Mouse (Mus musculus): ENCODE results near the gene Unc13d. TPM values are rescaled to one million over a fixed set of nuclear protein-coding genes. Genes with fewer than 3 reads are reported as not detected.
A peak's percentile ranks its signal among the peaks of the same experiment; 100 is the strongest.
"Not testable (repeated sequence)": the region's sequence is repeated elsewhere in the genome, so short reads cannot be mapped to it uniquely, and the experiment has no call there.

The Unc13d gene
- polyA plus RNA-seq, 1 experiment from 2014 or later, result 1.1 TPM

DNA sequence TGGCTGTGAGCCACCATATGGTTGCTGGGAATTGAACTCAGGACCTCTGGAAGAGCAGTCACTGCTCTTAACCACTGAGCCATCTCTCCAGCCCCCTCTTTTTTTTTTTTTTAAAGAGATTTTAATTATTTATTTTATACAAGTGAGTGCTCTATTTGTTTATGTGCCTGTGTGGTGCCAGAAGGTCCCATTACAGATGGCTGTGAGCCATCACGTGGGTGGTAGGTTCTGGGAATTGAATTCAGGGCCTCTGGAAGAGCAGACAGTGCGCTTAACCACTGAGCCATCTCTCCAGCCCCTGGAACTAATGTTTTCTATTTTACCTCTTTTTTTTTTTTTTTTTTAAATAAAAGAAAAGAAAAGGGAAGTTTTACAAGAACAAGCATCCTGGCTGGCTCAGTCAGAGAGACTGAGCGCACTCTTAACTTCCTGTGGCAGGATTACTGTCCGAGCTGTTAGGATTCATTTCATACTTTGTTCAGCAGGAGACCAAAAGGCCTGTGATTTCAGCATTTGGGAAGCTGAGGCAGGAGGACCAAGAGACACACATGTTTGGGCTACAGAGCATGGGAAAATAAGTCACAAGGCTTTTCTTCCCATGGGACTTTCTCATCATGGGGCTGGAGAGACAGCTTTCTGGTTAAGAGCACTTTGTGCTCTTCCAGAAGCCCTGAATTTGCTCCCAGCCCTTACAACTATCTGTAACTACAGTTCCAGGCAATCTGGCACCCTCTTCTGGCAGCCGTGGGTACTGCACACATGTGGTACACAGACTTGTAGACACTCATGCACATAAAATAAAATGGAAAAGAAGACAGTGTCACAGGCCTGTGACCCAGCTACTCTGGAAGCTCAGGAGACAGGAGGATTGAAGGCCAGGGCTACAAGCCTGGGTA is 18.7 kb upstream of the Unc13d start:
- ATAC-seq (ENCODE audit: insufficient number of reproducible peaks, low FRiP score, low TSS enrichment, low read depth) (no peak), DNase-seq (ENCODE audit: low spot score) (peak; percentile 51)
- no peaks in the 10 kb centered on the region for H3K27me3 ChIP-seq (ENCODE audit: control insufficient read depth, insufficient read depth, low read length)
- H3K4me3 ChIP-seq (ENCODE audit: low read depth, low read length), result no peak overlapping the region
- H3K9me3 ChIP-seq (ENCODE audit: control insufficient read depth, low read length), result no peaks in the 10 kb centered on the region
- no peak overlapping the region for H3K4me2 ChIP-seq (ENCODE audit: low read depth, severe bottlenecking)
- H3K4me1 ChIP-seq (ENCODE audit: control insufficient read depth, insufficient read depth, low read length), result no peaks in the 10 kb centered on the region
- no peak overlapping the region for H3K9ac ChIP-seq (ENCODE audit: low read length)
- 91% methylated on average over 5 of the region's 5 CpGs for WGBS
- H3K27ac ChIP-seq (replicated peaks; ENCODE audit: low read depth, low read length), result no peak overlapping the region
- no peaks in the 10 kb centered on the region for H3K36me3 ChIP-seq (ENCODE audit: control insufficient read depth, insufficient read depth, low read length)

- no peaks in the 10 kb centered on the region for H3K27me3 ChIP-seq (ENCODE audit: control insufficient read depth, insufficient read depth, low read length)
- no peaks in the 10 kb centered on the region for H3K9me3 ChIP-seq (ENCODE audit: control insufficient read depth, low read length)
- no peaks in the 10 kb centered on the region for H3K36me3 ChIP-seq (ENCODE audit: control insufficient read depth, insufficient read depth, low read length)
- no peak overlapping the region for H3K4me3 ChIP-seq (ENCODE audit: low read depth, low read length)
- H3K27ac ChIP-seq (replicated peaks; ENCODE audit: low read depth, low read length), result no peak overlapping the region
- WGBS, result 86% methylated on average over 3 of the region's 3 CpGs
- H3K4me2 ChIP-seq (ENCODE audit: low read depth, severe bottlenecking), result no peak overlapping the region
- no peak overlapping the region for H3K9ac ChIP-seq (ENCODE audit: low read length)
- DNase-seq (ENCODE audit: low spot score) (no peak), ATAC-seq (ENCODE audit: insufficient number of reproducible peaks, low FRiP score, low TSS enrichment, low read depth) (no peak)
- H3K4me1 ChIP-seq (ENCODE audit: control insufficient read depth, insufficient read depth, low read length), result no peaks in the 10 kb centered on the region
Measured at GRCm38 (mm10) chr11:116095573-116095972, 17.8 kb upstream of the Unc13d start.

DNA sequence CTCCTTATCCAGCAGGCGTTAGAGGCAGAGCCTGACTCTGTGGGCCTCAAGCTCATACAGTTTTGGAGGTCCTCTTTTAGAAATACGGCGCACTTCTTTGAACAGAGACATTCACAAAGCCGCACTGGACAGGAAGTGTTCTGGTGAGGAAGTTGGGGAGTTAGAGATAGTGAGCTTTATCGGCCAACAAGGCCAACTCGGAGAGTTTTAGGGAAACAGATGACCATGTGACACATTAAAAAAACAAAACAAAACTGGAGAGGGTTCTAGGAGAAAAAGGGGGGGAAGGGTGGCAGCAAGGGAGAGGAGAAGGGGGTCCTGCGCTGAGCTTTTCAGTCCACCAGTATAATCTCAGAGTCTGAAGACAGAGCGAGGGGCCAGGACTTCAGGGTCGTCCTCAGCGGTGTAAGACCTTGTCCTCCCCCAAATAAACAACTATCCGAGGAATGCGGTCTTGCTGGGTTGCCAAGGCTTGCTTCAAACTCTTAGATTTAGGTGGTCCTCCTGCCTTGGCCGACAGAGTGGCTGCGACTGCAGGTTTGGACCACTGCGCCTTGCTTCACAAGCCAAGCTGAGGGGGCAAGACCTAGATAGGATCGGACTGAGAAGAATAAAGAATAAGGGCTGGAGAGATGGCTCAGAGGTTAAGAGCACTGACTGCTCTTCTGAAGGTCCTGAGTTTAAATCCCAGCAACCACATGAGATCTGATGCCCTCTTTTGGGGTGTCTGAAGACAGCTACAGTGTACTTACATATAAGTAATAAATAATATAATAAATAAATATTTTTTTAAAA is 16.2 kb upstream of the Unc13d start:
- no peak overlapping the region for H3K9ac ChIP-seq (ENCODE audit: low read length)
- WGBS, result 68% methylated on average over 16 of the region's 16 CpGs
- H3K4me2 ChIP-seq (ENCODE audit: low read depth, severe bottlenecking), result no peak overlapping the region
- no peaks in the 10 kb centered on the region for H3K4me1 ChIP-seq (ENCODE audit: control insufficient read depth, insufficient read depth, low read length)
- DNase-seq (ENCODE audit: low spot score) (no peak), ATAC-seq (ENCODE audit: insufficient number of reproducible peaks, low FRiP score, low TSS enrichment, low read depth) (no peak)
- H3K4me3 ChIP-seq (ENCODE audit: low read depth, low read length), result no peak overlapping the region
- no peaks in the 10 kb centered on the region for H3K36me3 ChIP-seq (ENCODE audit: control insufficient read depth, insufficient read depth, low read length)
- no peaks in the 10 kb centered on the region for H3K9me3 ChIP-seq (ENCODE audit: control insufficient read depth, low read length)
- H3K27ac ChIP-seq (replicated peaks; ENCODE audit: low read depth, low read length), result no peak overlapping the region
- H3K27me3 ChIP-seq (ENCODE audit: control insufficient read depth, insufficient read depth, low read length), result no peaks in the 10 kb centered on the region

DNA sequence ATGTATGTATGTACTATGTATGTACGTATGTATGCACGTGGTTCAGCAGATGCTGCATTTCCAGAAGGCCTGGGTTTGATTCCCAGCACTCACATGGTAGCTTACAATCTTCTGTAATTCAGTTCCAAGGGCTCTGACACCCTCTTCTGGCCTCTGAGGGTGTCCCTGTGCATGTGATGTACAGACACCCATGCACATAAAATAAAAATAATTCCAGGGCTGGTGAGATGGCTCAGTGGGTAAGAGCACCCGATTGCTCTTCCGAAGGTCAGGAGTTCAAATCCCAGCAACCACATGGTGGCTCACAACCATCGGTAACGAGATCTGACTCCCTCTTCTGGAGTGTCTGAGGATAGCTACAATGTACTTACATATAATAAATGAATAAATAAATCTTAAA is 15.2 kb upstream of the Unc13d start:
- not testable (repeated sequence) for H3K9ac ChIP-seq (ENCODE audit: low read length); DNase-seq (ENCODE audit: low spot score); H3K9me3 ChIP-seq (ENCODE audit: control insufficient read depth, low read length); H3K27me3 ChIP-seq (ENCODE audit: control insufficient read depth, insufficient read depth, low read length); H3K4me2 ChIP-seq (ENCODE audit: low read depth, severe bottlenecking); H3K27ac ChIP-seq (replicated peaks; ENCODE audit: low read depth, low read length); ATAC-seq (ENCODE audit: insufficient number of reproducible peaks, low FRiP score, low TSS enrichment, low read depth); H3K4me1 ChIP-seq (ENCODE audit: control insufficient read depth, insufficient read depth, low read length); H3K4me3 ChIP-seq (ENCODE audit: low read depth, low read length); H3K36me3 ChIP-seq (ENCODE audit: control insufficient read depth, insufficient read depth, low read length)
- 91% methylated on average over 6 of the region's 6 CpGs for WGBS

GRCm38 (mm10) chr11:116091591-116091990 is 13.8 kb upstream of the Unc13d start:
- H3K4me3 ChIP-seq (ENCODE audit: low read depth, low read length), result no peak overlapping the region
- no peak for ATAC-seq (ENCODE audit: insufficient number of reproducible peaks, low FRiP score, low TSS enrichment, low read depth)
- H3K27ac ChIP-seq (replicated peaks; ENCODE audit: low read depth, low read length), result no peak overlapping the region

GRCm38 (mm10) chr11:116089545-116089944 is 11.8 kb upstream of the Unc13d start:
- Histone ChIP-seq H3K9ac (ENCODE audit: low read length) (no peak overlapping the region), H3K4me2 (ENCODE audit: low read depth, severe bottlenecking) (no peak overlapping the region), H3K4me3 (ENCODE audit: low read depth, low read length) (no peak overlapping the region), H3K27ac (replicated peaks; ENCODE audit: low read depth, low read length) (no peak overlapping the region), H3K4me1 (ENCODE audit: control insufficient read depth, insufficient read depth, low read length) (peaks cover 3% of the 10 kb centered on the region; the same call in 1 of the 2 replicates), H3K36me3 (ENCODE audit: control insufficient read depth, insufficient read depth, low read length) (no peaks in the 10 kb centered on the region), H3K9me3 (ENCODE audit: control insufficient read depth, low read length) (no peaks in the 10 kb centered on the region), H3K27me3 (ENCODE audit: control insufficient read depth, insufficient read depth, low read length) (no peaks in the 10 kb centered on the region)
- DNase-seq (ENCODE audit: low spot score), result no peak
- ATAC-seq (ENCODE audit: insufficient number of reproducible peaks, low FRiP score, low TSS enrichment, low read depth), result no peak
- WGBS, result 89% methylated on average over 6 of the region's 6 CpGs

More at GRCm38 (mm10) chr11:116091591-116091990, 13.8 kb upstream of the Unc13d start:
- Histone ChIP-seq H3K9me3 (ENCODE audit: control insufficient read depth, low read length) (no peaks in the 10 kb centered on the region), H3K36me3 (ENCODE audit: control insufficient read depth, insufficient read depth, low read length) (no peaks in the 10 kb centered on the region), H3K4me2 (ENCODE audit: low read depth, severe bottlenecking) (no peak overlapping the region), H3K27me3 (ENCODE audit: control insufficient read depth, insufficient read depth, low read length) (no peaks in the 10 kb centered on the region), H3K4me1 (ENCODE audit: control insufficient read depth, insufficient read depth, low read length) (no peaks in the 10 kb centered on the region), H3K9ac (ENCODE audit: low read length) (no peak overlapping the region)
- whole genome bisulfite sequencing, result 86% methylated on average over 6 of the region's 6 CpGs
- DNase-seq (ENCODE audit: low spot score), result no peak

DNA sequence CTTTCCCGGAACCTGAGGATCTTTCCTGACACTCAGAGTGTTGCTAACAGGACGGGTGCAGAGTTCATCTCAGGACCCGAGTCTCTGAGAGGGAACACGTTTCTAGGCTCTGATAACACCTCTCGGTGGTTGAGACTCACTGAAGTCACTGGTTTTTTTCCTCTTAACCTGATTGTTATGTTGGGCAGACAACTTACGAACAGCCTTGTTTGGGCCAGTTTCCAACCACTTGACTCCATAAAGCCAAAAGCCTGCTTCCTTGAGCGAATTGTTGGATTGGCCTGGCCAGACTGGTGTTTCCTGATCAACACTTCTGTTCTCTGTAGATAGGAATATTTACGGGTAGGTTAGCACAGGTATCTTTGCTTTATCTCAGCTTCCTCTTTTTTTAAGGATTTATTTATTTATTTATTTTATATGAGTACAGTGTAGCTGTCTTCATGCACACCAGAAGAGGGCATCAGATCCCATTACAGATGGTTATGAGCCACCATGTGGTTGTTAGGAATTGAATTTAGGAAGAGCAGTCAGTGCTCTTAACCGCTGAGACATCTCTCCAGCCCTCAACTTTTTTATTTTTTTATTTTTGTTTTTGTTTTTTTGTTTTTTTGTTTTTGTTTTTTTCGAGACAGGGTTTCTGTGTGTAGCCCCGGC is 11.1 kb upstream of the Unc13d start:
- DNase-seq (ENCODE audit: low spot score), result no peak
- Histone ChIP-seq H3K4me2 (ENCODE audit: low read depth, severe bottlenecking) (no peak overlapping the region), H3K36me3 (ENCODE audit: control insufficient read depth, insufficient read depth, low read length) (peaks cover 3% of the 10 kb centered on the region; the same call in 1 of the 2 replicates), H3K4me1 (ENCODE audit: control insufficient read depth, insufficient read depth, low read length) (peaks cover 3% of the 10 kb centered on the region; the same call in 1 of the 2 replicates), H3K27ac (replicated peaks; ENCODE audit: low read depth, low read length) (no peak overlapping the region), H3K9me3 (ENCODE audit: control insufficient read depth, low read length) (no peaks in the 10 kb centered on the region), H3K4me3 (ENCODE audit: low read depth, low read length) (no peak overlapping the region), H3K9ac (ENCODE audit: low read length) (no peak overlapping the region), H3K27me3 (ENCODE audit: control insufficient read depth, insufficient read depth, low read length) (no peaks in the 10 kb centered on the region)
- ATAC-seq (ENCODE audit: insufficient number of reproducible peaks, low FRiP score, low TSS enrichment, low read depth), result no peak
- WGBS, result 90% methylated on average over 11 of the region's 11 CpGs

- no peak overlapping the region for H3K9ac ChIP-seq (ENCODE audit: low read length)
- H3K4me1 ChIP-seq (ENCODE audit: control insufficient read depth, insufficient read depth, low read length), result peaks cover 3% of the 10 kb centered on the region; the same call in 1 of the 2 replicates
- no peak overlapping the region for H3K27ac ChIP-seq (replicated peaks; ENCODE audit: low read depth, low read length)
Measured at GRCm38 (mm10) chr11:116088188-116088587, 10.4 kb upstream of the Unc13d start.

More at GRCm38 (mm10) chr11:116088188-116088587, 10.4 kb upstream of the Unc13d start:
- no peak for DNase-seq (ENCODE audit: low spot score)
- H3K4me3 ChIP-seq (ENCODE audit: low read depth, low read length), result no peak overlapping the region
- 87% methylated on average over 8 of the region's 8 CpGs for WGBS
- peaks cover 5% of the 10 kb centered on the region for H3K36me3 ChIP-seq (ENCODE audit: control insufficient read depth, insufficient read depth, low read length)
- H3K27me3 ChIP-seq (ENCODE audit: control insufficient read depth, insufficient read depth, low read length), result no peaks in the 10 kb centered on the region
- ATAC-seq (ENCODE audit: insufficient number of reproducible peaks, low FRiP score, low TSS enrichment, low read depth), result no peak
- no peaks in the 10 kb centered on the region for H3K9me3 ChIP-seq (ENCODE audit: control insufficient read depth, low read length)
- peak overlapping the region; percentile 33 for H3K4me2 ChIP-seq (ENCODE audit: low read depth, severe bottlenecking)
